Mouse (Mus musculus) heart, adult 2 months (tissue): ENCODE data around the gene Hexim1. TPM values are rescaled to one million over a fixed set of nuclear protein-coding genes. Genes with fewer than 3 reads are reported as not detected.
A peak's percentile ranks its signal among the peaks of the same experiment; 100 is the strongest.

Source experiments
- DNase-seq, 2 experiments: peaks; one replicate each; pipeline ENCODE4 v3.0.0; 2021
- H3K27ac ChIP-seq: fragments of 200-600 bp; 2 replicates; pipeline ENCODE4 v1.8.1; 2022
- H3K27me3 ChIP-seq: fragments of 200-500 bp; 2 replicates; pipeline ENCODE4 v1.6.1; 2012; ENCODE audit warnings: mild to moderate bottlenecking, low read length, inconsistent platforms, mixed read lengths; ENCODE audit not compliant: control insufficient read depth, insufficient read depth
- H3K36me3 ChIP-seq: fragments of 200-500 bp; 2 replicates; pipeline ENCODE4 v1.6.1; 2012; ENCODE audit warnings: low read length, inconsistent platforms; ENCODE audit not compliant: control insufficient read depth, insufficient read depth
- H3K4me1 ChIP-seq: fragments of 200-500 bp; 2 replicates; pipeline ENCODE4 v1.6.1; 2011; ENCODE audit warnings: low read length; ENCODE audit not compliant: control insufficient read depth, insufficient read depth
- H3K4me3 ChIP-seq: fragments of 200-600 bp; 2 replicates; pipeline ENCODE4 v1.8.1; 2022
- H3K79me2 ChIP-seq: fragments of 200-500 bp; replicated peaks from 2 replicates; pipeline ENCODE4 v1.6.1; 2012; ENCODE audit warnings: mild to moderate bottlenecking, inconsistent platforms, low read length, moderate library complexity, mixed read lengths; ENCODE audit not compliant: control insufficient read depth, insufficient read depth
- H3K9ac ChIP-seq: fragments of 200-500 bp; 2 replicates; pipeline ENCODE4 v1.6.1; 2012; ENCODE audit warnings: low read depth, mild to moderate bottlenecking, control low read depth, inconsistent platforms, low read length, mixed read lengths
- CTCF ChIP-seq: fragments of 200-600 bp; IDR thresholded peaks from 2 replicates; pipeline ENCODE4 v1.8.1; 2022; ENCODE audit warnings: antibody characterized with exemption, mild to moderate bottlenecking, moderate library complexity
- EP300 ChIP-seq: fragments of 200-500 bp; IDR thresholded peaks from 2 replicates; pipeline ENCODE4 v1.6.1; 2011; ENCODE audit warnings: low read depth, low read length, control low read depth; ENCODE audit not compliant: insufficient read depth
- POLR2A ChIP-seq: fragments of 200-500 bp; IDR thresholded peaks from 2 replicates; pipeline ENCODE4 v1.6.1; 2011; ENCODE audit warnings: mild to moderate bottlenecking, low read depth, low read length, control low read depth; ENCODE audit not compliant: insufficient read depth
- WGBS: fragments of 180-500 bp; shearing (Covaris S2); methylation state at CpG from one replicate; pipeline ENCODE4 v1.1.7; 2018; 5-methylcytosine and 5-hydroxymethylcytosine counted together
- intact Hi-C: fragments of 180-260 bp; cut with DNase I; formaldehyde crosslinking; loops from one replicate; pipeline ENCODE4 v1.15.1; 2025
- polyA plus RNA-seq: library from polyadenylated mRNA; depleted of rRNA; stranded (reverse); fragments of >200 nt; gene quantifications from 2 replicates; pipeline ENCODE4 v1.2.3, GENCODE M21; 2012; rRNA removed
- total RNA-seq, 2 experiments: library from RNA; stranded (reverse); gene quantifications; 2 replicates each; pipeline ENCODE4 v1.2.3; 2021

The Hexim1 gene
- total and polyA plus RNA-seq, 3 experiments: 7.8 to 19.3 (median 18.2) TPM

- H3K4me1 ChIP-seq: no peaks in the 10 kb centered on the region; the same call in 1 of the 2 replicates
- WGBS: 92% methylated on average over 11 of the region's 11 CpGs
- H3K9ac ChIP-seq: no peak overlapping the region
- DNase-seq: no peak
- intact Hi-C loops: no loop called here
- no peak for TF ChIP-seq EP300
- TF ChIP-seq POLR2A: no peak
- TF ChIP-seq CTCF: no peak
- H3K79me2 ChIP-seq: no peaks in the 10 kb centered on the region
- no peaks in the 10 kb centered on the region for H3K27me3 ChIP-seq
- H3K36me3 ChIP-seq: no peaks in the 10 kb centered on the region
- no peak overlapping the region for H3K27ac ChIP-seq
- no peak overlapping the region for H3K4me3 ChIP-seq
Observed at GRCm38 (mm10) chr11:103160738-103161137, 44.7 kb downstream of the Hexim1 start.

GRCm38 (mm10) chr11:103161449-103161848 is 45.4 kb downstream of the Hexim1 start:
- Histone ChIP-seq H3K9ac (no peak overlapping the region), H3K36me3 (no peaks in the 10 kb centered on the region), H3K4me3 (no peak overlapping the region), H3K27me3 (no peaks in the 10 kb centered on the region), H3K79me2 (no peaks in the 10 kb centered on the region), H3K4me1 (no peaks in the 10 kb centered on the region; the same call in 1 of the 2 replicates), H3K27ac (no peak overlapping the region)
- DNase-seq: no peak
- WGBS: 77% methylated on average over 7 of the region's 7 CpGs
- TF ChIP-seq CTCF: 0 out of 2 replicates have a peak, but pooled peaks have one; percentile 9
- TF ChIP-seq EP300: no peak
- no peak for TF ChIP-seq POLR2A
- intact Hi-C loops: no loop called here

GRCm38 (mm10) chr11:103162132-103162531 is 46.1 kb downstream of the Hexim1 start:
- Histone ChIP-seq H3K79me2 (no peaks in the 10 kb centered on the region), H3K4me3 (no peak overlapping the region), H3K36me3 (no peaks in the 10 kb centered on the region), H3K27me3 (no peaks in the 10 kb centered on the region), H3K27ac (no peak overlapping the region), H3K9ac (no peak overlapping the region), H3K4me1 (no peaks in the 10 kb centered on the region; the same call in 1 of the 2 replicates)
- 90% methylated on average over 5 of the region's 5 CpGs for WGBS
- intact Hi-C loops: no loop called here
- no peak for TF ChIP-seq EP300
- peak; percentile 63 for TF ChIP-seq CTCF
- DNase-seq: no peak

GRCm38 (mm10) chr11:103164391-103164790 is 48.4 kb downstream of the Hexim1 start:
- H3K4me1 ChIP-seq: no peaks in the 10 kb centered on the region; the same call in 1 of the 2 replicates
- intact Hi-C loops: no loop called here
- TF ChIP-seq CTCF (no peak), POLR2A (no peak), EP300 (no peak)
- H3K27ac ChIP-seq: no peak overlapping the region
- peak in 1 of 2 experiments; percentile 33 for DNase-seq
- no peak overlapping the region for H3K9ac ChIP-seq
- no peak overlapping the region for H3K4me3 ChIP-seq
- H3K79me2 ChIP-seq: no peaks in the 10 kb centered on the region
- no peaks in the 10 kb centered on the region for H3K36me3 ChIP-seq
- H3K27me3 ChIP-seq: no peaks in the 10 kb centered on the region
- WGBS: 18% methylated on average over 10 of the region's 10 CpGs

- Histone ChIP-seq H3K36me3 (no peaks in the 10 kb centered on the region), H3K9ac (no peak overlapping the region), H3K79me2 (peaks cover 4% of the 10 kb centered on the region; the same call in 1 of the 2 replicates), H3K27me3 (no peaks in the 10 kb centered on the region), H3K4me1 (peaks cover 4% of the 10 kb centered on the region), H3K27ac (no peak overlapping the region), H3K4me3 (no peak overlapping the region)
- DNase-seq: peak; percentile 74 to 83
- TF ChIP-seq POLR2A (no peak), EP300 (peak; percentile 94), CTCF (peak; percentile 99)
- intact Hi-C loops: loop anchor here (1.0 to 2.0 kb wide), 4 partner anchors 16 to 156 kb away; no protein-coding TSS in a partner anchor
- 28% methylated on average over 9 of the region's 9 CpGs for WGBS
Observed at GRCm38 (mm10) chr11:103168690-103169390, 52.8 kb downstream of the Hexim1 start.

Other genes starting within 250 kb of the Hexim1 start
- gene Eftud2, start 235.2 kb upstream of the Hexim1 start, total RNA-seq: 10 to 100 TPM; 36.0 to 37.4 TPM
- 44.9 and 62.6 TPM in 2 replicates for gene Eftud2, start 235.2 kb upstream of the Hexim1 start, polyA plus RNA-seq
- not detected for gene Ccdc103, start 235.0 kb upstream of the Hexim1 start, total RNA-seq
- 0.18 and 0.20 TPM in 2 replicates for gene Ccdc103, start 235.0 kb upstream of the Hexim1 start, polyA plus RNA-seq
- not detected for gene Fam187a, start 231.1 kb upstream of the Hexim1 start, total RNA-seq
- not detected in 2 replicates for gene Fam187a, start 231.1 kb upstream of the Hexim1 start, polyA plus RNA-seq
- under 1 TPM; 0.08 to 0.30 TPM for gene Gfap, start 215.3 kb upstream of the Hexim1 start, total RNA-seq
- gene Gfap, start 215.3 kb upstream of the Hexim1 start, polyA plus RNA-seq: 0.18 TPM in 2 replicates
- under 1 TPM; 0.10 to 0.32 TPM for gene Kif18b, start 191.1 kb upstream of the Hexim1 start, total RNA-seq
- 0.18 and 0.32 TPM in 2 replicates for gene Kif18b, start 191.1 kb upstream of the Hexim1 start, polyA plus RNA-seq
- gene C1ql1, start 169.5 kb upstream of the Hexim1 start, total RNA-seq: not detected
- gene C1ql1, start 169.5 kb upstream of the Hexim1 start, polyA plus RNA-seq: 0.10 TPM in 1 of 2 replicates, not detected in the other
- gene Nmt1, start 88.0 kb upstream of the Hexim1 start, total RNA-seq: 10 to 100 TPM; 60.5 to 67.2 TPM
- 37.1 and 55.3 TPM in 2 replicates for gene Nmt1, start 88.0 kb upstream of the Hexim1 start, polyA plus RNA-seq
- gene Dcakd, start 87.9 kb upstream of the Hexim1 start, total RNA-seq: 10 to 100 TPM; 69.3 to 75.0 TPM
- gene Dcakd, start 87.9 kb upstream of the Hexim1 start, polyA plus RNA-seq: 122 and 139 TPM in 2 replicates
- gene Plcd3, start 14.6 kb upstream of the Hexim1 start, total RNA-seq: 10 to 100 TPM; 13.7 to 14.0 TPM
- 20.6 and 22.3 TPM in 2 replicates for gene Plcd3, start 14.6 kb upstream of the Hexim1 start, polyA plus RNA-seq
- gene Acbd4, start 14.5 kb upstream of the Hexim1 start, total RNA-seq: 10 to 100 TPM; 27.8 to 38.1 TPM
- 27.5 and 27.8 TPM in 2 replicates for gene Acbd4, start 14.5 kb upstream of the Hexim1 start, polyA plus RNA-seq
- 1 to 10 TPM; 1.3 to 1.9 TPM for gene Hexim2, start 16.2 kb downstream of the Hexim1 start, total RNA-seq
- 2.6 and 2.9 TPM in 2 replicates for gene Hexim2, start 16.2 kb downstream of the Hexim1 start, polyA plus RNA-seq
- 10 to 100 TPM; 12.1 to 14.5 TPM for gene Fmnl1, start 54.9 kb downstream of the Hexim1 start, total RNA-seq
- 12.8 and 14.2 TPM in 2 replicates for gene Fmnl1, start 54.9 kb downstream of the Hexim1 start, polyA plus RNA-seq
- not detected for gene 1700023F06Rik, start 92.3 kb downstream of the Hexim1 start, total RNA-seq
- gene 1700023F06Rik, start 92.3 kb downstream of the Hexim1 start, polyA plus RNA-seq: 0.21 TPM in 1 of 2 replicates, not detected in the other
- not detected for gene Spata32, start 102.2 kb downstream of the Hexim1 start, total RNA-seq
- gene Spata32, start 102.2 kb downstream of the Hexim1 start, polyA plus RNA-seq: not detected in 2 replicates
- gene Map3k14, start 151.2 kb downstream of the Hexim1 start, total RNA-seq: 1 to 10 TPM; 3.0 to 3.4 TPM
- gene Map3k14, start 151.2 kb downstream of the Hexim1 start, polyA plus RNA-seq: 3.7 and 4.5 TPM in 2 replicates
- 10 to 100 TPM; 14.1 to 22.9 TPM for gene Arhgap27, start 247.5 kb downstream of the Hexim1 start, total RNA-seq
- gene Arhgap27, start 247.5 kb downstream of the Hexim1 start, polyA plus RNA-seq: 15.0 and 18.5 TPM in 2 replicates